Mouse (Mus musculus): ENCODE results near the gene Synpo2l. TPM values are rescaled to one million over a fixed set of nuclear protein-coding genes. Genes with fewer than 3 reads are reported as not detected.

Synpo2l gene
- total RNA-seq (2023; ENCODE audit: inconsistent age): 0.16 to 0.18 TPM in 2 of 4 replicates, not detected in the others

DNA sequence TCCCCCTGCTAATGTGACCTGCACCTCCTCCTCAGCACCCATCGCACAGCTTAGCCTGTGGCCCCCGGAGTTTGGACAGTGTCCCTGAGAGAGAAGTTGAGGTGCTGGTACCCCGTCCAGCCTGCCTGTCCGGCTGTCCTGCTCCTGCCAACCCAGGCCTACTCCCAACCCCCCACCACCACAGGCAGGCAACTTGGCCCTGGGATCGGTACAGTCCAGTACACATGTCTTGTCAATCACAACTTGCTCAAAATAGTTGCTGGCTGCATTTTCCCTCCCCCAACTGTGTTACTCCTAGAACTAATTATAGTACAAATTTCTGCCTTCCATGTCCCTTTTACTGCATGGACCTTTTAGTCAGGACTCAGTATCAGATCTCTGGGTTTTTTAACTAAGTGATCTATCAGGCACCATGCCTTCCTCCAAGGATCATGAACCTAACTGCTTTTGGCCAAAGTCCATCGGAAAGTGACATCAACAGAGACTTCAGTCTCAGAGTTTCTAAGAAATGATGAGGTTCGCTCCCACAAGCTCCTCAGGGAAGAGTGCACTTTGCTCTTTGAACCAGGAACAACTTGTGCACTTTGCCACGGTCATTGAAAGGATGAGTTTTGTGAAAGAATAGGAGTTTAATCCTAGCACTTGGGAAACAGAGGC is at the start of gene Synpo2l:
Gene Synpo2l (minus strand): TSS at position 201 of the 657 bp plus-strand sequence.

DNA sequence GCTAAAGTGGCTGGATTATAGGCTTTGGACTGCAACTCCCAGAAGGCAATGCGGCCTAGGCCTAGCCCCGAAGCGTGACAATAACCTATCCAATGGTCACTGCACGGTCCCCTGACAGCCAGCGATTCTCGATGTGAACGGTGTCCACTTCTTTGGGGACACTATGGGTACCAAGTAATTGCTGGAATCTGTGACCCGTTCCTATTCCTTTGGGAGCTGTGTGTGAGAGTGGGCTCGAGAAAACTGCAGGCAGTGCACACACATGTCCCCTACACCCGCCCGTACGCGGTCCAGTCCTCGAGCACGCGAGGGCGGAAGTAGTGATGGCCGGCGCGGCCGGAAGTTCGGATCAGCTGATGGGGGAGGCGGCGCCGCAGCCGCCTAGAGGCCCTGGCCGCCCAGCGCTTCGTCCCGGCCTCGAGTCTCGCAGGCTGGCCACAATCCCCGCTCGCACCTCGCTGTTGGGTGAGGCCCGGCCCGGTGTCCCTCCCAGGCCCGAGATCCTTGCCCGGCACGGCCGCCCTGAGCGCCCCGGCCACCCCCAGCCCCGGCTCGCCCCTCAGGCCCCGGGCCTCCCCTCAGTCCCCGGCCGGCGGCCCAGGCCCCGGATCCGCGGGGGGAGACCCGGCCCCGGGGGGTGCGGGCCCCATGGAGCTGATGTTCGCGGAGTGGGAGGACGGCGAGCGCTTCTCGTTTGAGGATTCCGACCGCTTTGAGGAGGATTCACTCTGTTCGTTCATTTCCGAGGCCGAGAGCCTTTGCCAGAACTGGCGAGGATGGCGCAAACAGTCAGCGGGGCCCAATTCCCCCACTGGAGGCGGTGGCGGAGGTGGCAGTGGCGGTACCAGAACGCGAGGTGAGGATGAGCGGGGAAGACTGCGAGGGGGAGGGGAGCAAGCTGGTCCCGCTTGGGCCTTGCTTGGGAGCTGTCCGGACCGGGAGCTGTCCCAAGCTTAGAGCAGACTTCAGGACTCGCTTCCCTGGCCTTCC is 39.3 kb upstream of the Synpo2l start, which contains the start of gene Zswim8:
Gene Zswim8 (plus strand): TSS at position 352 of the 990 bp plus-strand sequence.

DNA sequence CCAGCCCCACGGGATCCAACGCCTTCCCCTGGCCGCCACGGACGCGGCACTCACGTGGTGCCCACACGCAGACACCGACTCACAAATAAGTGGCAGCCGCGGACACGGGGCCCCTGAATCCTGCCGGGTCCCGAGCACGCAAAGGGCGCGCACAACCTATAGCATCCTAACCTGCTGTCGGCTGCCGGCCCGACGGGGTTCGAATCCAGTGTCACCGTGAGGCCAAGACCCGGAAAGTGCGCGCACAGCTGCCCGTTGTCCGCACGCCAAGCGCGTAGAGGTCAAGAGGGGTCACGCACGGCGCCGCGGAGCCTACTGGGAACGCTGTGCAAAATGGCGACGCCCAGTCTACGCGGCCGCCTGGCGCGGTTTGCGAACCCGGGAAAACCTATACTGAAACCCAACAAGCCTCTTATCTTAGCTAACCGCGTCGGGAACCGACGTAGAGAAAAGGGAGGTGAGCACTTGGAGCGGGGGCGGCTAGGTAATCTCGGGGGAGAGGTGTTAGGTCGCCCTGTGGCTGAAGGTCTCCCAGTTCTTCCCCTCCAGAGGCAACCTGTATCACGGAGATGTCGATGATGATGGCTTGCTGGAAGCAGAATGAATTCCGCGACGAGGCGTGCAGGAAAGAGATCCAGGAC is 34.7 kb upstream of the Synpo2l start, which contains the start of gene Chchd1:
Gene Chchd1 (plus strand): TSS at position 266 of the 641 bp plus-strand sequence.

DNA sequence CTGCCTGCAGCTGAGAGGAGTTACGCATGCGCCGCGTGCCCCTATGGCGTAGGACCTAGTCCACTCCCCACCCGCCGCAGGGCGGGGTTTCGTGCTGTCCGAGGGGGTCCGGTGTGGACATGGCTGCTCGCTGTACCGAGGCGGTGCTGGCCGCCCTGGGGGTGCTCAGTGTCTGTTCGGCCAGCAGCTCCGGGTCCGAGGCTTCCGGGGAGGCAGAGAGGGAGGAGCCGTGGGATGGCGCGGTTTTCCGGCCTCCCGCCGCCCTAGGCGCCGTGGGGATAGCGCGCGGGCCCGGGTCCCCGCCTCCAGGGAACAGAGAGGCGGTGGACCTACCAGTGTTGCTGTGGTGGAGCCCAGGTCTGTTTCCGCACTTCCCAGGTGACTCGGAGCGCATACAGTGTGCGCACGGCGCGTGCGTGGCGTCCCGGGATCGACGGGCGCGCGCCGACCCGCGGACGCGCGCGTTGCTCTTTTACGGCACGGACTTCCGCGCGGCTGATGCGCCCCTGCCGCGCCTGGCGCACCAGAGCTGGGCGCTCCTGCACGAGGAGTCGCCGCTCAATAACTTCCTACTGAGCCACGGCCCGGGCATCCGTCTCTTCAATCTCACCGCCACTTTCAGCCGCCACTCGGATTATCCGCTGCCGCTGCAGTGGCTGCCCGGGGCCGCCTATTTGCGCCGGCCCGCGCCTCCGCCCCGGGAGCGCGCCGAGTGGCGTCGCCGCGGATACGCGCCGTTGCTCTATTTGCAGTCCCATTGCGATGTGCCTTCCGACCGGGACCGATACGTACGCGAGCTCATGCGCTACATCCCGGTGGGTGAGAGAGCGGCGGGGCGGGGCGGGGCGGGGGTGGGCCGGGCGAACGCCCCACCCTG is 27.0 kb upstream of the Synpo2l start, which contains the start of gene Fut11:
Gene Fut11 (plus strand): TSS at position 85 of the 877 bp plus-strand sequence.

DNA sequence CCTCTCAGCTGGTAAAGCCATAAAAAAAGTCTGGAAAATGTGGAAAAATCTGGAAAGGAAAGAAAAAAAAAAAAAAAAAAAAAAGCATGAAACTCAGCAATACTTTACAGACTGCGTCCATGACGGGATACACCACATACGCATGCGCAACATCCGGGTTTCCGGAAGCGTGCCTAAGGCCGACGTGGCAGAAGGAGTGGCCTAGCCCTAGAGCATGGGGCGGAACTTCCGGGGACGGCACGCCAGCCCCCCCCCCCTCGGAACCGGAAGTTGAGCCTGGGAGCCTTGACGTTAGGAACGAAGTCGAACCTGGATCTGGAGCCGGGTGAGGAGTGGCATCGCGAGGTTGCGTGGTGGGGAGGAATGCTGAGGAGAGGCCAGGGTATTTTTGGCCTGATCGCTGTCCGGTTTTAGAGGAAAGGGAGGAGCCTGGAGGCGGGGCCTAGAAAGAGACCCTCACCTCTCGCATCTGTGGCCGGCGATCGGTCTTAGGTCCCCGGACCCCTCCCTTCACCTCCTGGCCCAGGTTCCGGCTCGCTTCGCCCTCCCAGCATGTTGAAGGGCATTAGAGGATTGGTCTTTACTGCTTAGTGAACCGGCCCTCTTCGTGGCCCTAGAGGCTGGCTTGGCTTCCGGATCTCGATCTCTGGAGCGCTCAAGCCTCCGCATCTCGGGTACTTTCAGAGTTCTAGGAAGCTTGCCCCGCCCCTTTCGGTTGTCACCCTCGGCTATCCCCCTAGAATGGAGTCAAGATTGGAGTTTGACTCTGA is 6.1 kb upstream of the Synpo2l start, which contains the start of gene Sec24c:
Gene Sec24c (plus strand): TSS at position 245 of the 770 bp plus-strand sequence.

DNA sequence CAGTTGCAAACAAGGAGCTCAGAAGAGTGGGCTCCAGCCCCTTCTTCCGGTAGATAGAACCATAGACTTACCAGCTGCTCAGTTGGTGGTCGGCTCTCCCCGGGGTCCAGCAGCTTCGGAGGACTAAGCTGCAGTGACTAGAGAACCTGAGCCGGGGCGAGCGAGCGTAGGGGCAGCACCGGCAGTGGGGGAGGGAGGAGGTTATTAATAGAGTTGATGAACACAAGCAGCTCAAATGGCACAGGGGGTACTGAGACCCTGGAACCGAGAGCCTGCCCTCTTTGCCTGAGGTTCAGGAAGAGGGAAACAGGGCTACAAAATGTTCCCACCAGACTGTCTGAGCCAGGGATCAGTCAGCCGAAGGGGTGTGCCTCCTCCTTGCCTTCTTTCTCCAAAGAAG is 11.8 kb downstream of the Synpo2l start, which contains the start of gene Myoz1:
Gene Myoz1 (minus strand): TSS at position 180 of the 400 bp plus-strand sequence.

DNA sequence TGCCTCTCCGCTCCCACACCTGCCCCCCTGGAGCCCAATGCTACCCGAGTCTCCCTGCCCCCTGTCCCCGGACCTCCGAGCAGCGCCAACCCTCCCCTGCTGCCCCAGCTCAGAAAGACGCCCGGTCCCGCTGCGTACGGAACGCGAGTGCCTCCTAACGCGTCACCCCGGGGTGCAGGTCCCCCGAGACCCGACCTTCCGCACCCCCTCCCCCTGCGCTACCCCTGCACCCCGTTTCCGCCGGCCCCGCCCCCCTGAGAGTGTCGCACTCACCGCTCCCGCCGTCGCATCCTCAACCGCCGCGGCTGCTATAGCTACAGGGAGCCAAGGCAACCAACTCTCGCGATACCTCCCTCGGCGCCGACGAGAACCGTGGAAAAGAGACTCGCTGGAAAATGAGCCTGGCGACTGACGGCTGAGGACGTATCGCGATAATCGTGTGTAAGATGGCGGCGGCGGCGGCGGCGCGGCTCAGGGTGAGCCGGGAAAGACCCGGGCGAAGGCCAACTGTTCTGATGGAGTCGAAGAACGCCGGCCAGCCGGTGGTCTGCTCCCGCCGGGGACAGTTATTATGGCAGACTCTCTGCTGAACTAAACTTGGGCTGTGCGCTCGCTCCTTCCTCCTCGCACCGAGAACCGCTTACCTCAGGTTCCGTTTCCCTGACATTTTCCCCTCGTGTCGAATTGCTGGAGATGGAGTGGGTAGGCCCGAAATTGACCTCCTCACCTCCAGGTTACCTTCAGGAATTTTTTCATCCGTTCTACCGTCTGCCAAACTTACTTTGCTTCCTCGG is 27.3 kb downstream of the Synpo2l start, which contains the start of gene Usp54:
Gene Usp54 (minus strand): TSS at position 420 of the 794 bp plus-strand sequence.

Other genes starting within 250 kb of the Synpo2l start
- gene Cfap70, start 216.1 kb downstream of the Synpo2l start, total RNA-seq (2023; ENCODE audit: inconsistent age): 0.22 to 0.60 TPM in 2 of 4 replicates, not detected in the others
- 44.5 to 58.3 TPM (median 51.4 TPM) in 4 replicates for gene Anxa7, start 188.2 kb downstream of the Synpo2l start, total RNA-seq (2023; ENCODE audit: inconsistent age)
- gene Mss51, start 171.5 kb downstream of the Synpo2l start, total RNA-seq (2023; ENCODE audit: inconsistent age): 3.6 to 5.4 TPM (median 4.4 TPM) in 4 replicates
- 103 to 113 TPM (median 110 TPM) in 4 replicates for gene Ppp3cb, start 121.8 kb downstream of the Synpo2l start, total RNA-seq (2023; ENCODE audit: inconsistent age)
- 4.1 to 6.9 TPM (median 4.3 TPM) in 4 replicates for gene Usp54, start 27.3 kb downstream of the Synpo2l start, total RNA-seq (2023; ENCODE audit: inconsistent age)
- gene Myoz1, start 11.8 kb downstream of the Synpo2l start, total RNA-seq (2023; ENCODE audit: inconsistent age): not detected in 4 replicates
- gene Sec24c, start 6.0 kb upstream of the Synpo2l start, total RNA-seq (2023; ENCODE audit: inconsistent age): 229 to 252 TPM (median 238 TPM) in 4 replicates
- gene Fut11, start 26.6 kb upstream of the Synpo2l start, total RNA-seq (2023; ENCODE audit: inconsistent age): 6.0 to 8.5 TPM (median 7.1 TPM) in 4 replicates
- gene Chchd1, start 34.7 kb upstream of the Synpo2l start, total RNA-seq (2023; ENCODE audit: inconsistent age): 30.7 to 45.8 TPM (median 37.1 TPM) in 4 replicates
- 193 to 211 TPM (median 204 TPM) in 4 replicates for gene Zswim8, start 39.2 kb upstream of the Synpo2l start, total RNA-seq (2023; ENCODE audit: inconsistent age)
- gene Ndst2, start 66.2 kb upstream of the Synpo2l start, total RNA-seq (2023; ENCODE audit: inconsistent age): 43.6 to 64.0 TPM (median 51.3 TPM) in 4 replicates
- 17.5 to 27.2 TPM (median 21.8 TPM) in 4 replicates for gene Camk2g, start 125.7 kb upstream of the Synpo2l start, total RNA-seq (2023; ENCODE audit: inconsistent age)
- gene Plau, start 168.3 kb upstream of the Synpo2l start, total RNA-seq (2023; ENCODE audit: inconsistent age): 1.4 to 2.9 TPM (median 2.0 TPM) in 4 replicates

Measured in B cell, adult (primary cell).